Mouse (Mus musculus): ENCODE data around the gene Gm49333.

DNA sequence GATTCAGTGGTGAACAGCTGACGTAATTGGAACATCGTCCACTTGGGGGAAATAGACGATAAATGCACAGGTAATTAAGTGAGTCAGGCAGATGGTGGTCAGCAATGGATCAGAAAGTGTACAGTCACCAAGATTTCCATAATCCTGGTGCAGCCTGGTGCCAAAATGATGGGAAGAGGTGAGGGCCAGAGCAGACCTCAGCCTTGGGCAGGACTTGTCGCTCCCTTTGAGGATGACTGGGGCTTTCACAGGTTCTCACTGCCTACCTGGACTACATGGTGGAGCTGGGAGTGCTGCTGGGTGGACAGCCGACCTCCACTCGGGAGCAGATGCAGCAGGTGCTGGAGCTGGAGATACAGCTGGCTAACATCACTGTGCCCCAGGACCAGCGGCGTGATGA lies 26.0 kb downstream of the Gm49333 start:
- TF ChIP-seq CTCF (IDR thresholded peaks at IDR 0.05; ENCODE audit: insufficient read depth, low read depth, low read length) (no peak), POLR2A (IDR thresholded peaks at IDR 0.05; ENCODE audit: insufficient read depth, low read depth, low read length) (no peak)
